Comparison of ENCODE assay signal across 21 mouse cellular contexts in the genomic region with DNA sequence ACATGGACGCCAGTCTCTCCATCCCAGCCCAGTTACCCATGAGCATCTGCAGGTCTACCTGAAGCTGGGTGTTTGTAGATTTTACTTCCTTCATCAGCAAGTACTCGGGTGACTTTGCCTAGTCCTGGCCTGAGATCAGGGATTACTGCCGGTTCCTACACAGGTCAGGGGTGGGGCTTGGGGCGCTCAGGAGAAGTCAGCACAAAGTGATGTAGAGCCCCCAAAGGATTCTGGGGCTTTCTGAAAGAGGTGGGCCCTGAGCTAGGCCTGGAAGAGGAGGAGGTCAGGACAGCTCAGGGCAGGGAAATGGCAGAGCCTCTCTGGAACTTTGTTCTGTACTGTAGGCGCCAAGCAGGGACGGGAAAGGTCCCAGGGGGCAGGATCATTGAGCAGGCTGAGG. TPM values are rescaled to one million over a fixed set of nuclear protein-coding genes. Genes with fewer than 3 reads are reported as not detected.
DNase-seq lines count a peak whose midpoint lies in the region; ATAC-seq lines count a peak whose summit lies in the region.
"Had no signal": no experiment of that assay in that cellular context is flagged by ENCODE, and none has a peak within 500 bp of the region (broad histone marks: within the 10 kb centered on the region; RNA-seq: fewer than 3 reads in every experiment).

No protein-coding gene starts in this region.

- peaks cover 41% of the 10 kb centered on the region for H3K4me1 ChIP-seq in limb, embryonic 12.5 days (replicated peaks)

- no peak overlapping the region for H3K4me3 ChIP-seq in limb, embryonic 12.5 days (replicated peaks)
- H3K4me3 ChIP-seq: heart, embryonic 15.5 days; liver, embryonic 15.5 days; stomach, embryonic 15.5 days had no signal

- H3K9ac ChIP-seq in limb, embryonic 12.5 days (replicated peaks), result no peak overlapping the region
- H3K9ac ChIP-seq: heart, embryonic 15.5 days; liver, embryonic 15.5 days; stomach, embryonic 15.5 days had no signal

- H3K9me3 ChIP-seq in limb, embryonic 12.5 days, result no peaks in the 10 kb centered on the region
- H3K9me3 ChIP-seq: heart, embryonic 15.5 days; liver, embryonic 15.5 days; stomach, embryonic 15.5 days had no signal

- ATAC-seq in limb, embryonic 12.5 days (ENCODE audit: insufficient number of reproducible peaks, insufficient read depth, low FRiP score, low TSS enrichment, low read depth), result no peak
- ATAC-seq: forebrain, embryonic 14.5 days; Patski had no signal

- peak; percentile 32 for DNase-seq in gastrocnemius, postnatal 25 days
- DNase-seq in gastrocnemius, postnatal 10 days, result no peak
- DNase-seq in kidney, adult 9 months, result peak; percentile 21
- no peak for DNase-seq in kidney, adult 11 months
- DNase-seq in ES-CJ7 (ENCODE audit: low read depth, low spot score), result peak; percentile 51
- no peak for DNase-seq in adrenal gland, adult (ENCODE audit: inconsistent age in 2 of 2, low spot score in 1 of 2)
- DNase-seq in left cerebral cortex, adult 18-20 months (ENCODE audit: low spot score in 2 of 2), result no peak
- DNase-seq: cerebellum, adult 2 months; lung, postnatal 36 days; spleen, adult 18-20 months had no signal

- 36% methylated on average over 6 of the region's 6 CpGs for WGBS in limb, embryonic 12.5 days

- H3K27me3 ChIP-seq in limb, embryonic 12.5 days, result peaks cover 15% of the 10 kb centered on the region
- H3K27me3 ChIP-seq: heart, embryonic 15.5 days; Patski; stomach, embryonic 15.5 days had no signal

- H3K4me2 ChIP-seq in limb, embryonic 12.5 days, result no peak overlapping the region
- H3K4me2 ChIP-seq: heart, embryonic 15.5 days; liver, embryonic 15.5 days; midbrain, embryonic 11.5 days; stomach, embryonic 15.5 days had no signal

- H3K27ac ChIP-seq in limb, embryonic 12.5 days, result 0 out of 2 replicates have a peak overlapping the region, but pooled peaks have one; percentile 29
- H3K27ac ChIP-seq: heart, embryonic 15.5 days; kidney, postnatal 0 days; liver, embryonic 15.5 days; stomach, embryonic 15.5 days had no signal

- H3K36me3 ChIP-seq in limb, embryonic 12.5 days, result no peaks in the 10 kb centered on the region
- H3K36me3 ChIP-seq: heart, embryonic 15.5 days; liver, embryonic 15.5 days; stomach, embryonic 15.5 days had no signal

RNA-seq across cellular contexts. Expression of a gene that starts 1.2 kb away (rescaled TPM):
- 100 to 1,000 TPM; 383 to 418 TPM for total RNA-seq in gastrocnemius, postnatal 25 days (2021)
- total RNA-seq in gastrocnemius, postnatal 10 days (2021), result 100 to 1,000 TPM; 264 to 297 TPM
- polyA plus RNA-seq in limb, embryonic 12.5 days (2016; fragmentation: Nextera tagmentation; extraction: Ambion mirVana), result 8.0 and 8.3 TPM in 2 replicates
- total RNA-seq in left cerebral cortex, adult 18-20 months (2021), result not detected
- total RNA-seq: left cerebral cortex, postnatal 10 days had no signal
- polyA plus RNA-seq: cerebellum, adult 2 months; cortical plate, adult 2 months; Patski had no signal

RNA-seq across cellular contexts. Expression of a gene that starts 6.6 kb away (rescaled TPM):
- 10 to 100 TPM; 10.2 to 10.3 TPM for total RNA-seq in gastrocnemius, postnatal 25 days (2021)
- total RNA-seq in gastrocnemius, postnatal 10 days (2021), result 1 to 10 TPM; 8.2 to 8.4 TPM
- 5.1 and 7.2 TPM in 2 replicates for polyA plus RNA-seq in limb, embryonic 12.5 days (2016; fragmentation: Nextera tagmentation; extraction: Ambion mirVana)
- not detected for total RNA-seq in left cerebral cortex, adult 18-20 months (2021)
- total RNA-seq: adrenal gland, adult 18-20 months; left cerebral cortex, postnatal 10 days had no signal
- polyA plus RNA-seq: cerebellum, adult 2 months; cortical plate, adult 2 months; Patski had no signal

RNA-seq across cellular contexts. Expression of a gene that starts 13.9 kb away (rescaled TPM):
- not detected for total RNA-seq in gastrocnemius, postnatal 25 days (2021)
- not detected for total RNA-seq in gastrocnemius, postnatal 10 days (2021)
- polyA plus RNA-seq in limb, embryonic 12.5 days (2016; fragmentation: Nextera tagmentation; extraction: Ambion mirVana), result not detected in 2 replicates
- under 1 TPM; 0.30 to 0.46 TPM for total RNA-seq in left cerebral cortex, adult 18-20 months (2021)
- total RNA-seq: adrenal gland, adult 18-20 months had no signal
- polyA plus RNA-seq: forebrain, embryonic 14.5 days; kidney, postnatal 0 days; liver, embryonic 15.5 days; midbrain, embryonic 11.5 days; Patski; stomach, embryonic 15.5 days had no signal

RNA-seq across cellular contexts. Expression of a gene that starts 19.8 kb away (rescaled TPM):
- 1 to 10 TPM in 1 of 2 experiments, under 1 TPM in 1; 0.43 to 1.1 TPM for total RNA-seq in gastrocnemius, postnatal 25 days (2021)
- under 1 TPM; 0.07 to 0.52 TPM for total RNA-seq in gastrocnemius, postnatal 10 days (2021)
- not detected in 2 replicates for polyA plus RNA-seq in limb, embryonic 12.5 days (2016; fragmentation: Nextera tagmentation; extraction: Ambion mirVana)
- total RNA-seq in left cerebral cortex, adult 18-20 months (2021), result not detected
- total RNA-seq: adrenal gland, adult 18-20 months had no signal
- polyA plus RNA-seq: forebrain, embryonic 14.5 days; heart, embryonic 15.5 days; kidney, postnatal 0 days; liver, embryonic 15.5 days; midbrain, embryonic 11.5 days; Patski; stomach, embryonic 15.5 days had no signal

RNA-seq across cellular contexts. Expression of a gene that starts 37.2 kb away (rescaled TPM):
- under 1 TPM in 1 of 2 experiments, not detected in 1; 0.80 TPM for total RNA-seq in gastrocnemius, postnatal 25 days (2021)
- under 1 TPM; 0.75 to 0.95 TPM for total RNA-seq in gastrocnemius, postnatal 10 days (2021)
- 2.3 and 2.9 TPM in 2 replicates for polyA plus RNA-seq in limb, embryonic 12.5 days (2016; fragmentation: Nextera tagmentation; extraction: Ambion mirVana)
- 1 to 10 TPM; 2.4 to 2.5 TPM for total RNA-seq in left cerebral cortex, adult 18-20 months (2021)

Comparison
In these comparisons a context has a peak if more than half of its experiments do, and no peak if none do; other contexts are left out.
1. DNase-seq: peak in gastrocnemius, postnatal 25 days (single experiment), kidney, adult 9 months (single experiment) and ES-CJ7 (single experiment); none in gastrocnemius, postnatal 10 days (single experiment), kidney, adult 11 months (single experiment), adrenal gland, adult (0 of 2) and left cerebral cortex, adult 18-20 months (0 of 2).
2. RNA of a gene that starts 1.2 kb away (total RNA-seq): 383 to 418 TPM in gastrocnemius, postnatal 25 days and 264 to 297 TPM in gastrocnemius, postnatal 10 days; not detected in left cerebral cortex, adult 18-20 months; every median in the first group is over 100 times any median in the second.
3. RNA of a gene that starts 6.6 kb away (total RNA-seq): 10.2 to 10.3 TPM in gastrocnemius, postnatal 25 days and 8.2 to 8.4 TPM in gastrocnemius, postnatal 10 days; not detected in left cerebral cortex, adult 18-20 months; every median in the first group is over 4 times any median in the second.